Mouse (Mus musculus): ENCODE measurements around the gene Atp5g2. TPM values are rescaled to one million over a fixed set of nuclear protein-coding genes. Genes with fewer than 3 reads are reported as not detected.

Gene Atp5g2
- polyA plus RNA-seq, 1 experiment from 2014 or later = 64.9 TPM

DNA sequence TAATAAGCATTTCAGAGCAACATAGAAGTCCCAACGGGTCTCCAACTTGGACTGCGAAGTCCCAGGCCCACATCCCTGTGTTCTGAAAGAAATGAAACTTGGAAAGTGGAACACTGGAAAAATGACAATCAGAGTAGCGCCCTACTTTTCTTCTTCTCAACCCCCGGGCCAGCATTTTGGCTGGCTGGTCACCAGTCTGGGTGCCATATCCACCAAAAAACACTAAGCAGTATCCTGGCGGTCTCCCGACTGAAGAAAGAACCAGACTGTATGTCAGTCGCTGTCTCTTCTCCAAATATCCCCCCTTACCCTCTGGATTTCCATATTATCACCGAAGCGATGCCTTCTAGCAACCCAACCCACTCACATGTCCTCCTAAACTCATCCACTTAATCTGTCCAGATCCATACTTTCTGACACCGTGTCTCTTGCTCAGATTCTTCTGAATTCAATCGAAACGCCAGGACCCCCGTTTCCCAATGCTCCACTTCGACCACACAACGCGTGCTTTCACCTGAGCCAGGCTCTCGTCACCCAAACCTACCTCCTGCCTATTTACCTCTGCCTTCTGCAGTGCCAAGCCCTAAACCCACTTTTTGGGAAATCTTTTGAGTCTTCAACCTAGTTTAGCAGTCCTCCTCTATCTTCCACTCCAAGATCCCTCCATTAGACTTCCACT is 47.7 kb downstream of the Atp5g2 start:
- H3K36me3 ChIP-seq (ENCODE audit: control insufficient read depth, insufficient read depth, low read length) = no peaks in the 10 kb centered on the region
- H3K4me1 ChIP-seq (ENCODE audit: control insufficient read depth, insufficient read depth, low read length) = peaks cover 8% of the 10 kb centered on the region
- 7% methylated on average over 17 of the region's 17 CpGs for WGBS
- H3K9ac ChIP-seq (ENCODE audit: low read length) = peak overlapping the region; percentile 58
- H3K4me3 ChIP-seq (ENCODE audit: low read depth, low read length) = peak overlapping the region; percentile 56
- H3K27me3 ChIP-seq (ENCODE audit: control insufficient read depth, insufficient read depth, low read length) = no peaks in the 10 kb centered on the region
- no peak overlapping the region for H3K27ac ChIP-seq (ENCODE audit: low read depth, low read length)
- no peaks in the 10 kb centered on the region for H3K9me3 ChIP-seq (ENCODE audit: control insufficient read depth, low read length)
- H3K4me2 ChIP-seq (ENCODE audit: low read depth) = peak overlapping the region; percentile 85
- peak; percentile 12 for DNase-seq (ENCODE audit: low spot score)
- ATAC-seq (ENCODE audit: insufficient read depth, low FRiP score, low TSS enrichment) = no peak

DNA sequence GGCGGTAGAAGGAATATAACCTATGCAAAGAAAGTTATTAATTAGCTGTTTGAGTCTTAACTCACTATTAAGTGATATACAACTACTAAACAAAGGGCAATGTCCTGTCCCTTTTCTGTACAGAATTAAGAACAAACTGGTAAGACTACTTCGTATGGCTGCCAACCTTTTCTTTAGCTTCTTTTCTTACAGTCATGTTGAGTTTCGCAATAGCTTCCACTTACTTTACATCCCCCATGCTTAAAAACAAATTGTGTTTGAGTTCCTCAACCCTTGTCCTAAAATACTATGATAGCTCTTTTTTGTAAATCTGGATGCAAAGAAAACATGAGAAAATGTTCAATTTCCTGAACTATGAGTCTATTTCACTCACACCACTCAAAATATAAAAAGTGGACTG is 49.0 kb downstream of the Atp5g2 start:
- 91% methylated on average over 3 of the region's 3 CpGs for WGBS
- no peak overlapping the region for H3K4me2 ChIP-seq (ENCODE audit: low read depth)

DNA sequence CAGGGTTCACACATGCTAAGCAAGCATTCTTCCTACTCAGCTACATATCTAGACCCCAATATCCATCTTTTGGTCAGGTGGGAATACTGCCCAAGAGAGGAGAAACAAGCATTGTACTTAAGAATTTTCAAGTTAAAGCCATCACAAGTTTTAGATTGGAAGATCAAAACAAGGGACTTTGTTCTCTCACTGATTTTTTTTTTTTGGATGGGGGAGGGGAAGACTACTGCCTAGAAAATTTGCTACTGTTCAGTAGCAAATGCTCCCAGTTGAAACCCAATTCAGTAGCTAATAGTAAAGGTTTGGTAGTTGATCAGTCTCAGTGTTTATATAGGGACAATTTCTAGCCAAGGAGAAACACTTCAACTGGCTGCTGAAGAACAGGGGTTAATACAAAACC is 49.6 kb downstream of the Atp5g2 start:
- peaks cover 8% of the 10 kb centered on the region for H3K4me1 ChIP-seq (ENCODE audit: control insufficient read depth, insufficient read depth, low read length)
- no peak overlapping the region for H3K4me3 ChIP-seq (ENCODE audit: low read depth, low read length)
- no peak overlapping the region for H3K4me2 ChIP-seq (ENCODE audit: low read depth)

More for the DNA sequence above, 49.0 kb downstream of the Atp5g2 start:
- peaks cover 8% of the 10 kb centered on the region for H3K4me1 ChIP-seq (ENCODE audit: control insufficient read depth, insufficient read depth, low read length)
- H3K9ac ChIP-seq (ENCODE audit: low read length) = no peak overlapping the region
- H3K27me3 ChIP-seq (ENCODE audit: control insufficient read depth, insufficient read depth, low read length) = no peaks in the 10 kb centered on the region
- H3K27ac ChIP-seq (ENCODE audit: low read depth, low read length) = no peak overlapping the region
- no peak for DNase-seq (ENCODE audit: low spot score)
- no peak for ATAC-seq (ENCODE audit: insufficient read depth, low FRiP score, low TSS enrichment)
- H3K4me3 ChIP-seq (ENCODE audit: low read depth, low read length) = no peak overlapping the region
- H3K9me3 ChIP-seq (ENCODE audit: control insufficient read depth, low read length) = no peaks in the 10 kb centered on the region
- no peaks in the 10 kb centered on the region for H3K36me3 ChIP-seq (ENCODE audit: control insufficient read depth, insufficient read depth, low read length)

DNA sequence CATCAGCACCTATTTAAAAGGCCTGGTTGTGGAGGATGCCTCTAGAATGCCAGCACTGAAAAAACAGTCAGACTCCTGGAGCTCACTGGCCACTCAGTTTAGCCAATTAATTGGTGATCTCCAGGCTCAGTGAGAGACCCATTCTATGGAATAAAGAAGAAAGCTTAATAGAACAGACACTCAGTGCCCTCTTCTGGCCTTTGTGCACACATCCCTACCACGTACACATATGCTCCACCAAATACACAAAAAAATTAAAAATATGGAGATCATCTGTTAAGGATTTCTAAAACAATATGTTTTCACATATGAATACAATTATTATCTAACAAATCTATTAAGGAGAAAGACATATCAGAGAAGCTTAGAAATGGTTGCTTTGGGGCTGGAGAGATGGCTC is 51.4 kb downstream of the Atp5g2 start:
- Histone ChIP-seq H3K9ac (ENCODE audit: low read length) (no peak overlapping the region), H3K4me1 (ENCODE audit: control insufficient read depth, insufficient read depth, low read length) (peaks cover 4% of the 10 kb centered on the region), H3K27ac (ENCODE audit: low read depth, low read length) (no peak overlapping the region), H3K36me3 (ENCODE audit: control insufficient read depth, insufficient read depth, low read length) (no peaks in the 10 kb centered on the region), H3K9me3 (ENCODE audit: control insufficient read depth, low read length) (no peaks in the 10 kb centered on the region), H3K4me3 (ENCODE audit: low read depth, low read length) (no peak overlapping the region), H3K27me3 (ENCODE audit: control insufficient read depth, insufficient read depth, low read length) (no peaks in the 10 kb centered on the region), H3K4me2 (ENCODE audit: low read depth) (no peak overlapping the region)
- WGBS = 93% methylated on average over 1 of the region's 1 CpGs
- ATAC-seq (ENCODE audit: insufficient read depth, low FRiP score, low TSS enrichment) (no peak), DNase-seq (ENCODE audit: low spot score) (no peak)

More for the DNA sequence above, 49.6 kb downstream of the Atp5g2 start:
- H3K9ac ChIP-seq (ENCODE audit: low read length) = no peak overlapping the region
- DNase-seq (ENCODE audit: low spot score) (no peak), ATAC-seq (ENCODE audit: insufficient read depth, low FRiP score, low TSS enrichment) (no peak)
- no peaks in the 10 kb centered on the region for H3K36me3 ChIP-seq (ENCODE audit: control insufficient read depth, insufficient read depth, low read length)
- no peak overlapping the region for H3K27ac ChIP-seq (ENCODE audit: low read depth, low read length)
- H3K27me3 ChIP-seq (ENCODE audit: control insufficient read depth, insufficient read depth, low read length) = no peaks in the 10 kb centered on the region
- H3K9me3 ChIP-seq (ENCODE audit: control insufficient read depth, low read length) = no peaks in the 10 kb centered on the region

DNA sequence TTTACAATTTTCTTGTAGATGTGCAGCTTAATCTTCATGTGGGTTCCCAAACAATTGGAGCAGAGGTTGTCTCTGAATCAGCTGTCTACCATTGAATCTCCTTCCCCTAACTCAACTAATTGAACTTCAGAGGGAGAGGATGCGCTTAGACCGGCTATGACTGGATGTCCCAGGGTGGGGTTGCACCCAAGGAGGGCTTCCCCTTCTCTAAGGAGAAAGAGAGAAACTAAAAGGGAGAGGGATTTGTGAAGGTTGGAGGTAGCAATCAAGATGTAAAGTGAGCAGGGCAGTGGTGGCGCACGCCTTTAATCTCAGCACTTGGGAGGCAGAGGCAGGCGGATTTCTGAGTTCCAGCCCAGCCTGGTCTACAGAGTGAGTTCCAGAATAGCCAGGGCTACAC is 52.7 kb downstream of the Atp5g2 start:
- Histone ChIP-seq H3K9me3 (ENCODE audit: control insufficient read depth, low read length) (no peaks in the 10 kb centered on the region), H3K4me1 (ENCODE audit: control insufficient read depth, insufficient read depth, low read length) (peaks cover 4% of the 10 kb centered on the region), H3K36me3 (ENCODE audit: control insufficient read depth, insufficient read depth, low read length) (no peaks in the 10 kb centered on the region), H3K27ac (ENCODE audit: low read depth, low read length) (no peak overlapping the region), H3K4me3 (ENCODE audit: low read depth, low read length) (no peak overlapping the region), H3K4me2 (ENCODE audit: low read depth) (no peak overlapping the region), H3K9ac (ENCODE audit: low read length) (no peak overlapping the region), H3K27me3 (ENCODE audit: control insufficient read depth, insufficient read depth, low read length) (no peaks in the 10 kb centered on the region)
- DNase-seq (ENCODE audit: low spot score) (no peak), ATAC-seq (ENCODE audit: insufficient read depth, low FRiP score, low TSS enrichment) (no peak)
- WGBS = 94% methylated on average over 5 of the region's 5 CpGs

DNA sequence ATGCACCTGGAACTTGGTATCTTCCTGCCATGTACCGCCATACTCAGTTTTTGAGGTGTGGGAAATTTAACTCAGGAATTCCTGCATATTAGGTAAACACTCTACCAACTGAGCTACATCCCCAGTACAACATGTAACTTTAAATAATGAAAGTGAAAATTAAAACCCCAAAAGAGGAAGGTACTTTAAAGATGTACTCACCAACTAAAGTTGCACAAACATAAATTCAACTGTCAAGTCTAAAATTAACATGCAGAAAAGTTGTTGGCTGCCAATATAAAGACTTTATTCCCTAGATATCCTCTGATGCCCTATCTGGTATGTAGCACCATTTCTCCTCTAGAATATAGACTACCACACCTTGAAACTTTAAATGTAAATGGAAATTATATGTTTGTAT is 54.5 kb downstream of the Atp5g2 start:
- no peaks in the 10 kb centered on the region for H3K36me3 ChIP-seq (ENCODE audit: control insufficient read depth, insufficient read depth, low read length)
- no peaks in the 10 kb centered on the region for H3K4me1 ChIP-seq (ENCODE audit: control insufficient read depth, insufficient read depth, low read length)
- H3K4me3 ChIP-seq (ENCODE audit: low read depth, low read length) = no peak overlapping the region
- no peak for DNase-seq (ENCODE audit: low spot score)
- WGBS = 95% methylated on average over 1 of the region's 1 CpGs
- ATAC-seq (ENCODE audit: insufficient read depth, low FRiP score, low TSS enrichment) = no peak
- no peaks in the 10 kb centered on the region for H3K27me3 ChIP-seq (ENCODE audit: control insufficient read depth, insufficient read depth, low read length)
- no peak overlapping the region for H3K9ac ChIP-seq (ENCODE audit: low read length)
- no peak overlapping the region for H3K27ac ChIP-seq (ENCODE audit: low read depth, low read length)
- H3K9me3 ChIP-seq (ENCODE audit: control insufficient read depth, low read length) = no peaks in the 10 kb centered on the region
- no peak overlapping the region for H3K4me2 ChIP-seq (ENCODE audit: low read depth)

DNA sequence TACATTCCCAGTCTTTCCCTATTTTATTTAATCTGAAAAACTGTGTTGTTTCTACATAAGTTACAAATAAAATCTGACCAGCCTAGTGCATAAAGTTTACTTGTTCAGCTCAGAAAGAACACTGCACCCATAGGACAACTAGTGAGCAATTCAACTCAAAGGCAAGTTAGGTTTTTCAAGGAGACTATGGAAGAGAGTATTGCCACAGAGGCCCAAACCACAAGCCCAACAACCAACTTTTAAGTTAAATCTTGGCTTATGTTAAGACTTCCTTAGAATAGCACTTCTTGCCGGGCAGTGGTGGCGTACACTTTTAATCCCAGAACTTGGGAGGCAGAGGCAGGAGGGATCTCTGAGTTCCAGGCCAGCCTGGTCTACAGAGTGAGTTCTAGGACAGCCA is 56.0 kb downstream of the Atp5g2 start:
- H3K36me3 ChIP-seq (ENCODE audit: control insufficient read depth, insufficient read depth, low read length) = no peaks in the 10 kb centered on the region
- H3K27ac ChIP-seq (ENCODE audit: low read depth, low read length) = no peak overlapping the region
- no peak overlapping the region for H3K9ac ChIP-seq (ENCODE audit: low read length)
- DNase-seq (ENCODE audit: low spot score) = no peak
- H3K4me1 ChIP-seq (ENCODE audit: control insufficient read depth, insufficient read depth, low read length) = no peaks in the 10 kb centered on the region
- no peak overlapping the region for H3K4me3 ChIP-seq (ENCODE audit: low read depth, low read length)
- no peaks in the 10 kb centered on the region for H3K9me3 ChIP-seq (ENCODE audit: control insufficient read depth, low read length)
- H3K27me3 ChIP-seq (ENCODE audit: control insufficient read depth, insufficient read depth, low read length) = no peaks in the 10 kb centered on the region
- ATAC-seq (ENCODE audit: insufficient read depth, low FRiP score, low TSS enrichment) = no peak
- 99% methylated on average over 2 of the region's 2 CpGs for WGBS
- no peak overlapping the region for H3K4me2 ChIP-seq (ENCODE audit: low read depth)

DNA sequence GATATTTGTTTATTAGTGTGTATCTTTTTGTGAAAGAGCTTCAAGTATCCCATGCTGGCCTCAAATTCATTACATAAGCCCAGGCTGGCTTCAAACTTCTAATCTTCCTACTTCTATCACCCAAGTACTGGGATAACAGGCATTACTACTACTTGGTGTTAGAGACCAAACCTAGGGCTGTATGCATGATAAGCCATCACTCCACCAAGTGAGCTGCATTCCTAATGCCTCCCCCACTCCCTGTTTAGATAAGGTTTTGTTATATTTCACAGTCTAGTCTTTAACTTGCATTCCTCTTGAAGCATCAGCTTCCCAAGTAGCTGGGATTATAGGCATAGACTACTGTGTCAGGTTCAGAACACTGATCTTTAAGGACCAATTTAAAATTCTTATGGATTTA is 57.9 kb downstream of the Atp5g2 start:
- H3K4me1 ChIP-seq (ENCODE audit: control insufficient read depth, insufficient read depth, low read length) = no peaks in the 10 kb centered on the region
- H3K9me3 ChIP-seq (ENCODE audit: control insufficient read depth, low read length) = no peaks in the 10 kb centered on the region
- no peak overlapping the region for H3K27ac ChIP-seq (ENCODE audit: low read depth, low read length)
- no peak for ATAC-seq (ENCODE audit: insufficient read depth, low FRiP score, low TSS enrichment)
- no peak overlapping the region for H3K9ac ChIP-seq (ENCODE audit: low read length)
- H3K36me3 ChIP-seq (ENCODE audit: control insufficient read depth, insufficient read depth, low read length) = no peaks in the 10 kb centered on the region
- H3K4me3 ChIP-seq (ENCODE audit: low read depth, low read length) = no peak overlapping the region
- no peak overlapping the region for H3K4me2 ChIP-seq (ENCODE audit: low read depth)
- no peaks in the 10 kb centered on the region for H3K27me3 ChIP-seq (ENCODE audit: control insufficient read depth, insufficient read depth, low read length)
- no peak for DNase-seq (ENCODE audit: low spot score)

DNA sequence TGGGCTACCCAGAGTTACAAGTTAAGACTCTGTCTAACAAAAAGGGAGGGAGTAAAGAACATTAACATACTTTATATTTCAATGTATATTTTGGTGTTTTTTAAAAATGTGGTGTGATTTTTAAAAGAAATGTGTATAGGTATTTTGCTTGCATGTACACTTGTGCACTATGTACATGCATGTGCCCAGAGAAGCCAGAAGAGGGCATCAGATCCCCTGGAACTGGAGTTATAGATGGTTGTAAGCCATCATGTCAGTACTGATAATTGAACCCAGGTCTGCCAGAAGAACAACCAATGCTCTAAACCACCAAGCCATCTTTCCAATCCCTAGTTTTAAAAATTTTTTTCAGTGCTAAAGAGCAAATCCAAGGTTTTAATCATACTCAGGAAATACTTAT is 59.2 kb downstream of the Atp5g2 start:
- DNase-seq (ENCODE audit: low spot score) (no peak), ATAC-seq (ENCODE audit: insufficient read depth, low FRiP score, low TSS enrichment) (no peak)
- no peaks in the 10 kb centered on the region for H3K36me3 ChIP-seq (ENCODE audit: control insufficient read depth, insufficient read depth, low read length)
- no peak overlapping the region for H3K9ac ChIP-seq (ENCODE audit: low read length)
- no peak overlapping the region for H3K4me3 ChIP-seq (ENCODE audit: low read depth, low read length)
- no peak overlapping the region for H3K4me2 ChIP-seq (ENCODE audit: low read depth)
- no peaks in the 10 kb centered on the region for H3K4me1 ChIP-seq (ENCODE audit: control insufficient read depth, insufficient read depth, low read length)
- no peaks in the 10 kb centered on the region for H3K27me3 ChIP-seq (ENCODE audit: control insufficient read depth, insufficient read depth, low read length)
- H3K27ac ChIP-seq (ENCODE audit: low read depth, low read length) = no peak overlapping the region
- no peaks in the 10 kb centered on the region for H3K9me3 ChIP-seq (ENCODE audit: control insufficient read depth, low read length)

Measured in neural tube, embryonic 11.5 days (tissue).